Mouse (Mus musculus) kidney, adult 9 months (tissue): ENCODE data around the gene Dhh.

ENCODE experiments used
- DNase-seq: peaks from one replicate; pipeline ENCODE4 v3.0.0; 2022

The Dhh gene

DNA sequence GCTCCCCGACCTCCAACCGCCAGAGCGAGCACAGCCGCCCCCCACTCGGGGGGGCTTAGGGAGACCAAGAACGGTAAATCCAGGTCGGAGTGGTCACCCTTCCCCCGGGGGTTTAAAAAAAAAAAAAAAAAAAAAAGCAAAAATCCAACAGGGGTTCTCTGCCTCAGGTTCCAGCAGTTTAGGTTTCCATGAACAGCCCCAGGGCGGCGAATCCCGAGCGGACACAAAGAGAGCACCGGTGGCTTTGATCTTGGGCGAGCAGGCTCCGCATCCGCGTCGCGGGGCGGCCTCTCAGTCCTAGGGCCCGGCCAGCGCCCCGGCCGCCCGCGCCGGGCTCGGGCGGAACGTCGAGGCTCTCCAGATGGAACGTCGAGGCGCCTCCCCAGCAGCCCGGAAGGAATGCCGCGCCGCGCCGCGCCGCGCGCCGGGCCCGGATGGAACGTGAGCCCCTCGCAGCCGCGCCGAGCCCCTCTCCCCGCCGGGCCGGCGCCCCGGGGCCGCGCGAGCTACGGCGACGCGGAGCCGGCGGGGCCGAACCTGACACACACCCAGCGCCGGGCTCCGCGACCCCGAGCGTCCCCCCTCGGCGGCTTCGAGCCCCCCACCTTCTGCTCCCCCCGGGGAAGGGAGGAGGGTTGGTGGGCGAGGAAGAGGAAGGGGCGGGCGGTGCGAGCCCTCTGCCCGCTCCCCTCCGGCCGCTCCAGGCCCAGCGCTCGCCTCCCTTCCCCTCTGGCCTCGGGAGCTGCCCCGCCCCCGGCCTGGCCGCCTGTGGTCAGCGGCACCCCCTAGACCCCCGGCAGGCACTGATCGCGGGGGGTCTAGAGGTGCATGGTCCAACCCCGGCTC lies 27.0 kb downstream of the Dhh start, which contains the start of gene Kmt2d:
Kmt2d (minus strand) TSS at position 135 of the 846 bp plus-strand sequence.
- DNase-seq = no peak

DNA sequence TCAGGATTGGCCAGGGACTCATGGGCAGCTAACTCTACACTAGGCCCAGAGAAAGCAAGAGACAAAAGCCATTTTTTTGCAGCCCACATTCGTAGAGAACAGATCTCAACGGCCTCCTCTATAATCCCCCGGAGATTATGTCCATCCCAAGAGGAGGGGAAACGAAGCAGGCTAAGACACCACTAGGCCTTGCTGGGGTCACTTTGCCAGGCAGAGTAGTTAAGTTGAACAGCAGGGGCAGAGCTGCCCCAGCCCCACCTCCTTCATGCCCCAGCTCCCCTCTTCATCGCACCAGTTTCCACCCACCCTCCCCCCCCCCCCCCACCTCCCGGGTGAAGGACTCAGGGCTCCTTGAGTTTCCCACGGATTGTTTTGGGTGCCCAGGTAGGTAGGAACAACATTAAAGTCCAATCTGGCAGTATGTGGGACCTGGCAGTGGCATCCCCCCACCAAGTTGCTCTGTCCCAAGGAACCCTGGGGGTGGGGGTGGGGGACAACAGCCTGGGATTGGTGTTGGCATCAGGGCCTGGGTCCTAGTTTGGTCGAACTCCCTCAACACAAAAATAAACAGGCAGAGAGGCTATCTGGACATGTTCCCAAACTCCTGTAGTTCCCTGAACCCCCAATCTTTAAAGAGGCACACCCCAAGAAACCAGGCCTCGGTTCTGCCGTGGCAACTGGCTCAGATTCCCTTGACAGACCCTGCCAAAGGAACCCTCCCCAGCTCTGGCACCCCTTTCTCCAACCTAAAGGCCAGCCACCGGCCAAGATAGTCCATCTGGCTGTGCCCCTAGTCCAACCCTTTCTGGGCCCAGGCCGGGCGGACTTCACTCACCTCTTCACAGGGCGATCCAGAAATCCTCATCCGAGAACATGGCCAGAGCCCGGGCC lies 27.9 kb downstream of the Dhh start:
- peak; percentile 61 for DNase-seq

DNA sequence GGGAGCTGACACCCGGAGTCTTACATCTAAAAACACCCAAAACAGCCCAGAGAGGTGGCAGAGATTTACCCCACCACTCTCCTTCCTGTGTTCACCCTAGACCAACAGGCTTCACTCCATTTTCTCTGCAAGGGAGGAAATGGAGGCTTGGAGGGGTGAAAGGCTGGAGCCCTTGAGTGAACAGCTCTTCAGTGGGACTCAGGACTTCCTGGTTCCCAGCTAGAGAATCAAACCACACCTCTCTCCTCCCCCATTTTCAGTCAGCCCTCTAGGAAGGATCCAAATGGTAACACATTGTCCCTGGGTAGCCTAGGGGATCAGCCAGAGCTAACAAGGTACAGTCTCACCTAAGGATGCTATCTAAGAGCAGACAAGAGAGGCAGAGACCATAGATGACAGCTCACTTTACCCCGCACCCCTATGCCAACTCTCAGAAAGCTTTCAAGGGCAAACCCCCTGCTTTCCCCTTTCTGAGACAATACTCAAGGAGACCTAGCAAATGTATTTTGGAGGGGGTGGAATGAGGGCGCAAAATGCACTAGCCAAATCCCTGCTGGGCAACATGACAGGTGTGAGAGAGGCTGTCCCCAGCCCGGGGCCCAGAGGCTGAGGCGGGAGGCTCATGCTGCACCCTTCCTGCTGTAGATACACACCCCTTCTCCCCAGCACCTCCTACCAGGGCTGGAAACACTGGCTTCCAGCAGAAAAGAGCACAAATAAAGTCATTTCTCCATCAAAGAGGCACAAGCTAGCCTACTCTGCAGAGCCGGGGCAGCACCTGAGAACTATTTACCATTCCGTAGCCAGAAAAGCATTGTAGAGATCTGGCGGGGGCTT lies 28.8 kb downstream of the Dhh start:
- no peak for DNase-seq

DNA sequence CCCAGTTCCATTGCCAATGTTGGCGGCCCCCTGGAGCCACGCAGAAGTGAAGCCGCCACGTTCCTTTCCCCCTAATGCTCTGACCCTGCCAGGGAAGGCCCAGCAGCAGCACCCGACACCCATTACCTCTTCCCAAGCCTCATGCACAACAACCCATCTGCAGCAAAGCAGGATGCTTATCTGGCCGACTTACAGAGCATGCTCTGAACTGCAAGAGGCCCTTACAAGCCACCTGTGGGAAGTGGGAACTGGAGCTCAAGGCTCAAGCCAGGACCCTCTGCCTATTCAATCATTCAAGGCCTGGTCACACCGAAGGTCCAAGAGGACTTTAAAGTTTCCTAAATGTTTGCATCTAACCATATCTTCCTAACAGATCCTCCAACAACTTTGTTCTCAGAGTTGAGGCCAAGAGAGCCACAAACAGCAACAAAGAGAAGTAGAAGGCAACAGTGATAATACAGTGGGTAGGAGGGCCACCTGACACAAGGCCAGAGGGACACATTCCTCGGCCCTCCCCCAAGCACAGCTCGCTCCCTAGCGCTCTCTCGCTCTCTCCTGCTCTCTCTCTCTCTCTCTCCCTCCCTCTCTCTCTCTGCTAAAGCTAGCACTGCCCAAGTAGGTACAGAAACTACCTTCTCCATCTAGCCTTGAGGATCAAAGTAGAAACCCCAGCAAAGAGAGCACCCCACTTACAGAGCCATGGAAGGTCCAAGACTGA lies 29.8 kb downstream of the Dhh start:
- no peak for DNase-seq

GRCm38 (mm10) chr15:98867321-98867720 lies 31.0 kb downstream of the Dhh start:
- DNase-seq = peak; percentile 74

DNA sequence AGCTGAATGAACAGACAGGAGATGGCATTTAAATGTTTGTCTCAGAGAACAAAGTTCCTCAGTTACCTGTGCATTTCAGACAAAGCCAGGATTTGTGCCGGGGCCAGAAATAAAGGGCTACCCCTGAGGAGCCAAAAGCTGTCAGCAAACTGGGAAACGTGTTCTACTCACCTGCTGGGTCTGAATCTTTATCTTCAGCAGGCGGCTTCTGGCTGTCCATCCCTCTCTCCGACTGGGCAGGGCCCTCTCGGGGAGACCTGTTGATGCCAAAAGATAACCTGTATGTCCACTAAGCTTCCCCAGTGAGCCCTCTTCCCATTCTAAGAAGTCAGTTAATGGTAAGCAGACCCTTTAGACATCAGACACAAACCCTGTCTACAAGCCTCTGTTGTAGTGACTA lies 31.8 kb downstream of the Dhh start:
- DNase-seq = no peak

GRCm38 (mm10) chr15:98865771-98866170 lies 32.6 kb downstream of the Dhh start:
- DNase-seq = no peak

DNA sequence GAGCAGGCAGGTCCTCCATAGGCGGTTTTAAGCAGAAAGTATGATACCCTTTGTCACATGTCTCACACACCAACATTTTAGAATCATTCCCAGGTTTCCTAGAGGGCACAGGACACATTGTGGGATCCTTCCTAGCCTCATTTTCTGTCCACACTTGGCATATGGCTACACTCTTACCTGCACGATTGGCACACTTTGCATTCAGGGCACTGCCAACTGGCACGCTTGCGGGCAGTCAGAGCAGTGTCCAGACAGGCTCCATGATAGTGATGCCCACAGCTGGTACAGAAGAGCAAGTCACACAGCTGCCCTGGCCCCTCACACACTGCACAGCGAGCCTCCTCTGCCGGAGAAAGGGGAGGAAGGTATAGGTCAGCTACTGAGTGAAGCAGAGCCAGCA lies 33.4 kb downstream of the Dhh start:
- DNase-seq = no peak

DNA sequence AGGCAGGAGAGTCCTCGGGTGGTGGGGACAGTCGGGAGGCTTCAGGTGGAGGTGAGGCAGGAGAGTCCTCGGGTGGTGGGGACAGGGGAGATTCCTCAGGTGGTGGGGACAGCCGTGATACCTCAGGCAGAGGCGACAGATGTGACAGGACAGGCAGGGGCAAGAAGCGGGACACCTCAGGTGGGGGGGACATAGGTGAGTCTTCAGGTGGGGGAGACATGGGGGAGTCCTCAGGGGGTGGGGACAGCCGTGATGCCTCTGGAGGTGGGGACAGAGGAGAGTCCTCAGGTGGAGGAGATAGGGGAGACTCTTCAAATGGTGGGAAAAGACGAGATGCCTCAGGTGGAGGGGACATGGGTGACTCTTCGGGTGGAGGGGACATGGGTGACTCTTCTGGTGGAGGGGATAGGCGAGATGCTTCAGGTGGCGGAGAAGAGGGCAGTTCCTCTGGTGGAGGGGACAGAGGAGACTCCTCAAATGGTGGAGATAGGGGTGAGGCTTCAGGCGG lies 34.8 kb downstream of the Dhh start:
- no peak for DNase-seq

GRCm38 (mm10) chr15:98861701-98862410 lies 36.5 kb downstream of the Dhh start:
- DNase-seq = no peak

DNA sequence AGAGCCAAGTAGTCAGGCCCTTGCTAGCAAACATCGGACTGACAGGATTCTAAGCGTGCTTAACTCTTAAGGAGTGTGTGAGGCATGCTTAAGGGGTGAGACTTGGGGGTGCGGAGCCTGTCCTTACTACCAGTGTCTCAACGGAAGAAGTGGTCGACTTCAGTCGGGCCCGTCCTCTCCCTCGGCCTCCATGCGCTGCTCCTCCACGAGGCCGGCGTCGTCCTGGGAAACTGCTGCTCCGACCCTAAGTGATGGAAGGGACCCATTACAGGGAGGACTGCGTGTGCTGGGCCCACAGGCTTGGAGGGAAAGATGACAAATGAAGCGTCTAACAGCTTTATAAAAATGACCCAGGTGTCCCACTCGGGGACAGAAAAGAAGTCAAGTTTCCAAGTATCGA lies 37.4 kb downstream of the Dhh start:
- no peak for DNase-seq

GRCm38 (mm10) chr15:98859319-98860043 lies 38.9 kb downstream of the Dhh start:
- DNase-seq = no peak

DNA sequence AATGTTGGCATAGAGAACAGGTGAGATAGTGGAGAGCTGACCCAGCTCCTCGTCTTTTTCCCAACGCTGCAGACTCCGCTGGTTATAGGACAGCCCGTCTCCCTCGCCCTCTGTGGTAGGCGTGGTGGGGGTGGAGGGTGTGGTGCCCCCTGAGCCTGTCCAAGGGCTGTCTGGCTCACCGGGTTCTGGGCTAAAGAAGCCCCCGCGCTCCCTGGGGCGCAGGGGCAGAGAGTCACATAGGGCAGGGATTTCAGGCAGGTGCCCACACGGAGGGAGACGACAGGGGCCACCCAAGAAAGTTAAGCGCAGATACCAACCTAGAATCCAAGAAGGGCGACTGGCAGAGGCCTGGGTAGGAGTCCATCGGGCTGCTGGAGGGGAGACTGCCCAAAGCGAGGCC lies 44.1 kb downstream of the Dhh start:
- DNase-seq = no peak

DNA sequence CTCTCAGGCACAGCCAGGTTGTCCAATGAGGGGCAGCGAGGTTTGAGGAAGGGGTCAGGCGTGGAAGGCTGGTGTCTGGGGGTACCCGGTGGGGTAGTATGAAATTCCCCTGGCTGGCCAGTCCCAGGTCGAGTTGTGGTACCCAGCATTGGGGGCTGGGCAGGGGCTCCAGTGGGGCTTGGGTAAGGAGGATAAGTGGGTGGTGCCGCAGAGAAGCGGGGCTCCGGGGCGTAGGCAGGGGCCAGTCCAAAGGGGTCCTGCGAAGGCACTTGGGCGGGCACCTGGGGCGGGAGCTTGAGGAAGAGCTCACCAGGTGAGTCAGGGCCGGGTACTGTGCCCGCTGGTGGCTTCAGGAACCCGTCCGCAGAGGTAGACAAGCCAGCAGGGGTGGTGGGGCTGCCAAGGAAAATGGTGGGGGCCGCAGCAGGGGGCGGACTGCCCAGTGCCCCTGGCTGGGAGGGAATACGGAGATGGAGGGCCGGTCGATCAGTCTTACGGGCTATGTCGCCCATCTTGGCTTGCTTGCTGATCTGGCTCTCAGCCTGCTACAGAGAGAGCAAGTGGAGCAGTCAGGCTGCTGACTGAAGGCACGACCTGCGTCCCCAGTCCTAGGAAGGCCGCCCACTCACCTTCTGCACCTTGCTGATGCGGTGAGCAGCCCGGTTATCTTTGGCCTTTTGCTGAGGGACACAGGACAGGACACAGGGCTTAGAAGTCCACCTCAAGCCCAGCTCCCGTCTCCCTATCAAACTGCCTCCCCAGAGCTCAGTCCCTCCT lies 45.0 kb downstream of the Dhh start:
- no peak for DNase-seq

DNA sequence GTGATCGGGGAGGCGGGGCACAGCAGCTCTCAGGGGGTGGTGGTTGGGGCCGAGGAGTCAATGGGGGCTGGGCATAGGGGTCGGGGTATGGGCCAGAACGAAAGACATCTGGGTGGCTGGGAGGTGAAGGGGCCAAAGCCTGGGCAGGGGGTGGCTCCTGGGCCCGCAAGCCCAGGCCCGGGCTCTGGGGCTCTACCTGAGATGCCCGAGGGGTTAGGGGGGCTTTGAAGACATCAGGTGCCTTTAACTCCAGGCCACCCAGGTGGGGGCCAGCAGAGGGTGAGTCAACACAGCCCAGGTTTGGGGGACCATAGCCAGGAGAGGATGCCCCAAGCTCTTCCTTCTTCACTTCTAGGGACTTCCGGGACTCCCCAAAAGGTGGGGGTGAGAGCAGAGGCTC lies 45.6 kb downstream of the Dhh start:
- DNase-seq = no peak

GRCm38 (mm10) chr15:98852071-98852470 lies 46.3 kb downstream of the Dhh start:
- no peak for DNase-seq

- no peak for DNase-seq
Measured at GRCm38 (mm10) chr15:98851229-98851818, 47.0 kb downstream of the Dhh start.

DNA sequence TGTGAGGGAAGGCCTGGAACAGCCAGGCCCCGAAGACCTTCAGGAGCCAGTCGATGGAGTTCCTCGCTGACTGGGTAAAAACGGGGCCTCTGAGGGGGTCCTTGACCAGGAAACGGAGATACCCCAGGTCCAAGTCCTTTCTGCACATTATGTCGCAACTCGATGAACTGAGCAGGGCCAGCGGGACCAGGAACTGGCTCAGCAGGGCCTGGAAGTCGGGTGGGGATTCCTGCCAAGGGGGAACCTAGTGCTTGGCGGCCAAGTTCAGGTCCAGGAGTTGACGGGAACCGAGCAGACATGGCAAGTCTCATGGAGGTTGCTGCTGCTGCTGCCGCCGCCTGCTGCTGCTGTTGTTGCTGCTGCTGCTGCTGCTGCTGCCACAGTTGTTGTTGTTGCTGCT lies 47.7 kb downstream of the Dhh start:
- DNase-seq = no peak

GRCm38 (mm10) chr15:98849956-98850600 lies 48.3 kb downstream of the Dhh start:
- DNase-seq = no peak
